Mouse (Mus musculus) forebrain, embryonic 11.5 days (tissue): ENCODE results near the gene Hoxb5. TPM values are rescaled to one million over a fixed set of nuclear protein-coding genes. Genes with fewer than 3 reads are reported as not detected.

ENCODE experiments used
- ATAC-seq: fragments of 200-750 bp; cut with Nextera tagmentation; replicated peaks from 2 replicates; pipeline ENCODE4 v1.8.0; 2017; ENCODE audit warnings: moderate TSS enrichment; ENCODE audit not compliant: low FRiP score
- DNase-seq: peaks from one replicate; pipeline ENCODE4 v3.0.0-alpha.2; 2017; ENCODE audit warnings: low spot score
- H3K27ac ChIP-seq: fragments of 300-500 bp; sonication (generic); 2 replicates; pipeline ENCODE4 v1.5.1; 2014; ENCODE audit warnings: low read depth, low read length
- H3K27me3 ChIP-seq: fragments of 300-500 bp; sonication (generic); 2 replicates; pipeline ENCODE4 v1.6.1; 2014; ENCODE audit warnings: mild to moderate bottlenecking, low read length, mixed read lengths; ENCODE audit not compliant: control insufficient read depth, insufficient read depth
- H3K36me3 ChIP-seq: fragments of 300-500 bp; sonication (generic); 2 replicates; pipeline ENCODE4 v1.6.1; 2014; ENCODE audit warnings: mild to moderate bottlenecking, low read length, moderate library complexity, mixed read lengths; ENCODE audit not compliant: control insufficient read depth, insufficient read depth
- H3K4me1 ChIP-seq: fragments of 300-500 bp; sonication (generic); replicated peaks from 2 replicates; pipeline ENCODE4 v1.6.1; 2014; ENCODE audit warnings: low read length, mixed read lengths; ENCODE audit not compliant: control insufficient read depth, insufficient read depth
- H3K4me2 ChIP-seq: fragments of 300-500 bp; sonication (generic); 2 replicates; pipeline ENCODE4 v1.6.1; 2014; ENCODE audit warnings: low read depth, mild to moderate bottlenecking, low read length, moderate library complexity, mixed read lengths; ENCODE audit not compliant: severe bottlenecking
- H3K4me3 ChIP-seq: fragments of 300-500 bp; sonication (generic); 2 replicates; pipeline ENCODE4 v1.5.1; 2014; ENCODE audit warnings: low read depth, low read length
- H3K9ac ChIP-seq: fragments of 300-500 bp; sonication (generic); 2 replicates; pipeline ENCODE4 v1.6.1; 2014; ENCODE audit warnings: low read length
- H3K9me3 ChIP-seq: fragments of 300-500 bp; sonication (generic); 2 replicates; pipeline ENCODE4 v1.6.1; 2016; ENCODE audit warnings: low read length, mixed read lengths; ENCODE audit not compliant: control insufficient read depth
- WGBS: fragments of 180-500 bp; shearing (Covaris S2); extraction: QIAGEN DNeasy Blood & Tissue Kit; methylation state at CpG from one replicate; pipeline ENCODE4 v1.1.7; 2014; 5-methylcytosine and 5-hydroxymethylcytosine counted together
- polyA plus RNA-seq: library from polyadenylated mRNA; unstranded; fragments of >200 nt; fragmentation: Nextera tagmentation; extraction: Ambion mirVana; gene quantifications from 2 replicates; pipeline ENCODE4 v1.2.1, GENCODE M21; 2014

Gene Hoxb5
- polyA plus RNA-seq, 1 experiment from 2014 or later = not detected

GRCm38 (mm10) chr11:96269869-96270268 is 33.3 kb upstream of the Hoxb5 start:
- Histone ChIP-seq H3K4me1 (0 out of 2 replicates have a peak, but pooled peaks cover 5% of the 10 kb centered on the region), H3K4me3 (no peak overlapping the region), H3K9ac (no peak overlapping the region), H3K4me2 (no peak overlapping the region), H3K36me3 (no peaks in the 10 kb centered on the region), H3K27ac (no peak overlapping the region), H3K9me3 (no peaks in the 10 kb centered on the region), H3K27me3 (peaks cover 97% of the 10 kb centered on the region)
- under 1% methylated on average over 19 of the region's 19 CpGs for WGBS
- DNase-seq = no peak
- no peak for ATAC-seq

GRCm38 (mm10) chr11:96270996-96271540 is 32.1 kb upstream of the Hoxb5 start, which contains the start of gene Hoxb9:
Gene Hoxb9 (plus strand): TSS chr11:96271457.
- H3K9me3 ChIP-seq = no peaks in the 10 kb centered on the region
- ATAC-seq = no peak
- H3K27ac ChIP-seq = no peak within 1 kb of the TSS
- H3K9ac ChIP-seq = no peak within 1 kb of the TSS
- no peak within 1 kb of the TSS for H3K4me2 ChIP-seq
- WGBS = under 1% methylated on average over 40 of the region's 40 CpGs
- H3K27me3 ChIP-seq = peaks cover 98% of the 10 kb centered on the region
- no peaks in the 10 kb centered on the region for H3K36me3 ChIP-seq
- H3K4me3 ChIP-seq = no peak within 1 kb of the TSS
- 0 out of 2 replicates have a peak, but pooled peaks cover 5% of the 10 kb centered on the region for H3K4me1 ChIP-seq
- DNase-seq = no peak

GRCm38 (mm10) chr11:96271541-96272011 is 31.6 kb upstream of the Hoxb5 start:
- Histone ChIP-seq H3K4me1 (0 out of 2 replicates have a peak, but pooled peaks cover 5% of the 10 kb centered on the region), H3K9ac (no peak overlapping the region), H3K4me2 (no peak overlapping the region), H3K27me3 (peaks cover 98% of the 10 kb centered on the region), H3K36me3 (no peaks in the 10 kb centered on the region), H3K27ac (no peak overlapping the region), H3K9me3 (no peaks in the 10 kb centered on the region), H3K4me3 (no peak overlapping the region)
- WGBS = under 1% methylated on average over 52 of the region's 52 CpGs
- ATAC-seq (no peak), DNase-seq (no peak)

- Histone ChIP-seq H3K27me3 (peaks cover 98% of the 10 kb centered on the region), H3K27ac (no peak overlapping the region), H3K9me3 (no peaks in the 10 kb centered on the region), H3K4me3 (no peak overlapping the region), H3K4me2 (no peak overlapping the region), H3K9ac (no peak overlapping the region), H3K36me3 (no peaks in the 10 kb centered on the region), H3K4me1 (0 out of 2 replicates have a peak, but pooled peaks cover 5% of the 10 kb centered on the region)
- under 1% methylated on average over 58 of the region's 58 CpGs for WGBS
- no peak for ATAC-seq
- DNase-seq = no peak
These were observed 30.9 kb upstream of the Hoxb5 start for GRCm38 (mm10) chr11:96272024-96272921.

- DNase-seq (no peak), ATAC-seq (no peak)
- no peak overlapping the region for H3K9ac ChIP-seq
- no peaks in the 10 kb centered on the region for H3K9me3 ChIP-seq
- no peaks in the 10 kb centered on the region for H3K36me3 ChIP-seq
- WGBS = 3% methylated on average over 10 of the region's 10 CpGs
- no peak overlapping the region for H3K4me3 ChIP-seq
- H3K4me1 ChIP-seq = 0 out of 2 replicates have a peak, but pooled peaks cover 5% of the 10 kb centered on the region
- peaks cover 99% of the 10 kb centered on the region for H3K27me3 ChIP-seq
- H3K4me2 ChIP-seq = no peak overlapping the region
- H3K27ac ChIP-seq = no peak overlapping the region
These were observed 28.7 kb upstream of the Hoxb5 start for GRCm38 (mm10) chr11:96274428-96274827.

GRCm38 (mm10) chr11:96275896-96276295 is 27.2 kb upstream of the Hoxb5 start:
- no peak overlapping the region for H3K4me3 ChIP-seq
- 0 out of 2 replicates have a peak, but pooled peaks cover 5% of the 10 kb centered on the region for H3K4me1 ChIP-seq
- no peaks in the 10 kb centered on the region for H3K9me3 ChIP-seq
- no peak for DNase-seq
- H3K27ac ChIP-seq = no peak overlapping the region
- ATAC-seq = no peak
- no peak overlapping the region for H3K9ac ChIP-seq
- H3K27me3 ChIP-seq = peaks cover 99% of the 10 kb centered on the region
- no peaks in the 10 kb centered on the region for H3K36me3 ChIP-seq
- no peak overlapping the region for H3K4me2 ChIP-seq
- WGBS = 8% methylated on average over 4 of the region's 4 CpGs

- Histone ChIP-seq H3K4me3 (no peak overlapping the region), H3K36me3 (no peaks in the 10 kb centered on the region), H3K9me3 (no peaks in the 10 kb centered on the region), H3K9ac (no peak overlapping the region), H3K4me2 (no peak overlapping the region), H3K4me1 (0 out of 2 replicates have a peak, but pooled peaks cover under 1% of the 10 kb centered on the region), H3K27ac (no peak overlapping the region), H3K27me3 (peaks cover 98% of the 10 kb centered on the region)
- no peak for DNase-seq
- no peak for ATAC-seq
- WGBS = 1% methylated on average over 35 of the region's 35 CpGs
These were observed 25.7 kb upstream of the Hoxb5 start for GRCm38 (mm10) chr11:96277151-96278044.

- no peaks in the 10 kb centered on the region for H3K36me3 ChIP-seq
- no peaks in the 10 kb centered on the region; the same call in 1 of the 2 replicates for H3K4me1 ChIP-seq
- no peak overlapping the region for H3K4me3 ChIP-seq
- H3K9me3 ChIP-seq = no peaks in the 10 kb centered on the region
- no peak overlapping the region for H3K4me2 ChIP-seq
- no peak for ATAC-seq
- H3K27ac ChIP-seq = no peak overlapping the region
- 16% methylated on average over 14 of the region's 14 CpGs for WGBS
- no peak overlapping the region for H3K9ac ChIP-seq
- DNase-seq = no peak
- H3K27me3 ChIP-seq = peaks cover 98% of the 10 kb centered on the region
These were observed 24.8 kb upstream of the Hoxb5 start for GRCm38 (mm10) chr11:96278324-96278723.
